Mouse (Mus musculus) lung, adult 2 months (tissue): ENCODE results near the gene Cyp39a1.

ENCODE experiments used
- CTCF ChIP-seq: fragments of 200-500 bp; IDR thresholded peaks from 2 replicates; pipeline ENCODE4 v1.5.1; 2011; ENCODE audit warnings: mild to moderate bottlenecking, low read length, control low read depth; ENCODE audit not compliant: insufficient read depth
- POLR2A ChIP-seq: fragments of 200-500 bp; IDR thresholded peaks from 2 replicates; pipeline ENCODE4 v1.6.1; 2011; ENCODE audit warnings: low read depth, mild to moderate bottlenecking, control low read depth, low read length, borderline replicate concordance; ENCODE audit errors: extremely low read depth

GRCm38 (mm10) chr17:43669145-43669695 is 2.0 kb downstream of the Cyp39a1 start:
- TF ChIP-seq CTCF (no peak), POLR2A (no peak)
